Mouse (Mus musculus): ENCODE measurements at regions not wholly inside any gene's neighbourhood (a gene's known extent, or its start where the extent isn't known, plus 50 kb on each side); places are given as distances from the start of the nearest gene placed in this dataset.
A peak's percentile ranks its signal among the peaks of the same experiment; 100 is the strongest.

DNA sequence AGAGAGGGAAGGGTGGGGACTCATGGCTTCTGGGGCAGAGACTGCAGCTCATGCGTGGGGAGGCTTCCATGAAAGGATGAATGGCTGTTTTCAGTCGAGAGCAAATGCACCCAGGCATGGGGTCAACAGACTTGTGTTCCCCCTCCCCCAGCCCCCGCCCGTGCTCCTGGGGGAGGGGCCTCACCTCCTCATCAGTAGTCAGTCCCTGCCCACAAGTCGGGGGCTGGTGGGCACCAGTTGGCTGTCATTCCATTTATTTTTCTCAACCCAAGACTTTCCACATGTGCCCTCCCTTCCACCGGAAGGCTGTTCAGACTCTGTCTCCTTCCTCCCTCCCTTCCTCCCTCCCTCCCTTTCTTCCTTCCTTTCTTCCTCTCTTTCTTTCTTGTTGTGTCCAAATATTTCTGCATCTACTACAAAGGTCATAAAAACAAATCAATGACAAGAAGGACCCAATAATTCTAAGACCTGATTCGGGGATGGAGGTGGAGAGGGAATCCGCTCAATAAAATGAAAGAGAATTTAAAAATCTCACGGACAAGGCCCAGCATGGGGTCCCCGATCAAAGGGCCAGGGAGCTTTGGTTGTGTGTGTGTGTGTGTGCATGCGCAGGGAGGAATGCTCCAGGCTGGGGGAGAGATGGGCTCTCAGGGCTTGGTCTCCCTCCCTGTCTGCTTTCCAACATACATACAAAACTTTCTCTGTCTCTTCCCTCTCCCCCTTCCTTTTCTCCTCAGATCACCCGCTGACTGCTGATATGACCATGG is 57.7 kb downstream of the Rpl14 start:
- peaks cover 8% of the 10 kb centered on the region for H3K4me1 ChIP-seq (replicated peaks; ENCODE audit: low read depth, low read length)
- no peaks in the 10 kb centered on the region for H3K36me3 ChIP-seq (ENCODE audit: insufficient read depth, low read length)
- no peak overlapping the region for H3K4me3 ChIP-seq (replicated peaks; ENCODE audit: low read length)
- TF ChIP-seq NANOG (IDR thresholded peaks at IDR 0.05; ENCODE audit: borderline replicate concordance, low read length) (no peak), CTCF (conservative IDR thresholded peaks at IDR 0.05; ENCODE audit: low read length) (no peak), POU5F1 (IDR thresholded peaks at IDR 0.05; ENCODE audit: borderline replicate concordance, low read length) (no peak)
- peaks cover 50% of the 10 kb centered on the region for H3K9me3 ChIP-seq (ENCODE audit: low read length)
- no peaks in the 10 kb centered on the region for H3K27me3 ChIP-seq (ENCODE audit: insufficient read depth, low read length)

DNA sequence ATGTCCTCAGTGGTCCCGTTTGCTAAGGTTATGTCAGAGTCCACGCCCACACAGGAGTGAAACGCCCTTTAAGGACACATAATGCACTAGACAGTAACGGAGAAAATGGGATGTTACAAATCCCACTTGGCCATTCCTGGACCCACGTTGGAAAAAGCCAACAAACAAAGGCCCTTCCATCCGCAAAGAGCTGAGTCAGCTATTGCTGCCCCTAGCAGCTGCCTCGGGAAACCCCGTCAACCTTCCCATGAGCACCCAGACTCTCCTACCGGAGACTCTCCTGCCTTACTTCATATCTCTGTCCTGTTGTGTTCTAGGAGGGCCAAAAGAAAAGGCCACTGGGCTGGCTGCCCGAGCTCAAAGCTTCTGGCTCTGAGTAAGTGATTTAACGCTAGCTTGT is 58.4 kb downstream of the Rpl14 start:
- Histone ChIP-seq H3K36me3 (ENCODE audit: insufficient read depth, low read length) (no peaks in the 10 kb centered on the region), H3K4me1 (replicated peaks; ENCODE audit: low read depth, low read length) (peaks cover 8% of the 10 kb centered on the region), H3K4me3 (replicated peaks; ENCODE audit: low read length) (no peak overlapping the region), H3K9me3 (ENCODE audit: low read length) (peaks cover 50% of the 10 kb centered on the region), H3K27me3 (ENCODE audit: insufficient read depth, low read length) (no peaks in the 10 kb centered on the region)
- TF ChIP-seq NANOG (IDR thresholded peaks at IDR 0.05; ENCODE audit: borderline replicate concordance, low read length) (no peak), POU5F1 (IDR thresholded peaks at IDR 0.05; ENCODE audit: borderline replicate concordance, low read length) (no peak), CTCF (conservative IDR thresholded peaks at IDR 0.05; ENCODE audit: low read length) (no peak)

DNA sequence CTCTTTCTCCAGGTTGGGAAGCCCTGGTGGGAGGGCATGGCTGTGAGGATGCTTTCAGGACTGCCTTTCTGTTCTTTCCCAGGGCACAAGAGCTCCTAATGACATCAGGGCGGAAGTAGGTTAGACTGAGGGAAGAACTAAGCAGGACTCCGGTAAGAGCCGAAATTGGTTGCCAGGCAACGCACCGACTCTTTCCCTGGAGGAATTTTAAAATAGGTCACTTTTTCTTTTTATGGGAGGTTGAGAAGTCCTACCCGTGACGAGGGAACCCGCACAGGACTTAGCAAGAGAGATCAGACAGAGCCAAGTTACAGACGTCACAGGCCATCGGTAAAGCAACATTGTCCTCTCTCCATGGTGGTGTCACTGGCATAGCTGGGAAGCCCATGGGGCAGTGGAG is 61.6 kb downstream of the Rpl14 start:
- no peak for TF ChIP-seq CTCF (conservative IDR thresholded peaks at IDR 0.05; ENCODE audit: low read length)
- TF ChIP-seq NANOG (IDR thresholded peaks at IDR 0.05; ENCODE audit: borderline replicate concordance, low read length): no peak
- no peak for TF ChIP-seq POU5F1 (IDR thresholded peaks at IDR 0.05; ENCODE audit: borderline replicate concordance, low read length)
- Histone ChIP-seq H3K36me3 (ENCODE audit: insufficient read depth, low read length) (no peaks in the 10 kb centered on the region), H3K4me1 (replicated peaks; ENCODE audit: low read depth, low read length) (peaks cover 8% of the 10 kb centered on the region), H3K9me3 (ENCODE audit: low read length) (peaks cover 45% of the 10 kb centered on the region), H3K4me3 (replicated peaks; ENCODE audit: low read length) (no peak overlapping the region), H3K27me3 (ENCODE audit: insufficient read depth, low read length) (no peaks in the 10 kb centered on the region)

DNA sequence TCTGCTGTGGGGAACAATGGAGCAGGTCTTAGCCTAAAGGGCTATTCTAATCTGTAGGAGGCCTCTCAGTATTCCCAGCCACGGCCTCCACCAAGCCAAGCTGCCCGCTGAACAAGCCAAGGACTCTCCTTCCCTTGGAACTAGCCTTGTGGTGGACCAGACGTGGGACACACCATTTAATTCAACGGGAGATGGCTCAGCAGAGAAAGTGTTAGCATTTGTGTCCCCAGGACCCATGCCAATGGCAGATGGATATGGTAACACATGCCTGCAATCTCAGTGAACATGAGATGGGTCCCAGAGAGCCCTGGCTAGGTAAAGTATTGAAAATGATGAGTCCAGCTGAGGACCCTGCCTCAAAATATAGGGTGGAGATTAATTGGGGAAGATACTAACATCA is 71.4 kb downstream of the Rpl14 start:
- H3K4me3 ChIP-seq (replicated peaks; ENCODE audit: low read length): no peak overlapping the region
- H3K9me3 ChIP-seq (ENCODE audit: low read length): peaks cover 32% of the 10 kb centered on the region
- H3K27me3 ChIP-seq (ENCODE audit: insufficient read depth, low read length): no peaks in the 10 kb centered on the region
- H3K4me1 ChIP-seq (replicated peaks; ENCODE audit: low read depth, low read length): no peaks in the 10 kb centered on the region
- H3K36me3 ChIP-seq (ENCODE audit: insufficient read depth, low read length): no peaks in the 10 kb centered on the region
- TF ChIP-seq NANOG (IDR thresholded peaks at IDR 0.05; ENCODE audit: borderline replicate concordance, low read length) (no peak), POU5F1 (IDR thresholded peaks at IDR 0.05; ENCODE audit: borderline replicate concordance, low read length) (no peak), CTCF (conservative IDR thresholded peaks at IDR 0.05; ENCODE audit: low read length) (no peak)

DNA sequence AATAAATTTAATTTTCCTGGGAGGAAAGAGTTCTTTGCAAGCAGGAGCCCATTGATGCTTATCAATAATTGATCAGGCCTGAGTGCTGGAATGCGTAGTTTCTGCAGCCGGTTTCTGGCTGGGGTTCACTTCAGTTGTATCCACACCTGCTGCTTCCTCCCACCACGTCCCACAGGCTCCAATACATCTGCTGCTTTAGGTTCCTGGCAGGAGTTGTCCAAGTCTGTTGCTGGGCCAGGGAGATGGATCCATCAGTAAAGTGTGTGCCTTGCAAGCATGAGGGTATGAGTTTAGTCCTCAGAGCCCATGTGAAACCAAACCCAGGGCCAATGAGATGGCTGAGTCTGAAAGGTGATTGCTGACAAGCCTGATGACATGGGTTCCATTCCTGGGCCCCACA is 72.1 kb downstream of the Rpl14 start:
- no peak for TF ChIP-seq CTCF (conservative IDR thresholded peaks at IDR 0.05; ENCODE audit: low read length)
- no peak for TF ChIP-seq POU5F1 (IDR thresholded peaks at IDR 0.05; ENCODE audit: borderline replicate concordance, low read length)
- TF ChIP-seq NANOG (IDR thresholded peaks at IDR 0.05; ENCODE audit: borderline replicate concordance, low read length): no peak
- no peak overlapping the region for H3K4me3 ChIP-seq (replicated peaks; ENCODE audit: low read length)
- H3K36me3 ChIP-seq (ENCODE audit: insufficient read depth, low read length): no peaks in the 10 kb centered on the region
- peaks cover 32% of the 10 kb centered on the region for H3K9me3 ChIP-seq (ENCODE audit: low read length)
- no peaks in the 10 kb centered on the region for H3K4me1 ChIP-seq (replicated peaks; ENCODE audit: low read depth, low read length)
- no peaks in the 10 kb centered on the region for H3K27me3 ChIP-seq (ENCODE audit: insufficient read depth, low read length)

DNA sequence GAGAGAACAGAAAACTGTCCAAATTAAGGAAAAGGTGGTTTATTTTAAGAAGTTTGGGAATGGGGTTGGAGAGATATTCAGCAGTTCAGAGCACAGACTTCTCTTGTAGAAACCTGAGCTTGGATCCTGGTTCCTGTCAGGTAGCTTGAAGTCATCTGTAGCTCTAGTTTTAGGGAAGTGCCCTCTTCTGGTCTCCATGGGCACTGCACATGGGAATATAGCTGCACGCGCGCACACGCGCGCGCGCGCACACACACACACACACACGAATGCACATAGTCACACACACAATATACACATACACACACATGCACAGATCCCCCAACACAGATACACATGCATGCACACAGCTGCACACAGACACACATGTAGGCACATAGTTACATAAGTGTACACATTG is 74.5 kb downstream of the Rpl14 start:
- H3K9me3 ChIP-seq (ENCODE audit: low read length): peaks cover 32% of the 10 kb centered on the region
- H3K4me1 ChIP-seq (replicated peaks; ENCODE audit: low read depth, low read length): no peaks in the 10 kb centered on the region
- TF ChIP-seq NANOG (IDR thresholded peaks at IDR 0.05; ENCODE audit: borderline replicate concordance, low read length): no peak
- TF ChIP-seq CTCF (conservative IDR thresholded peaks at IDR 0.05; ENCODE audit: low read length): peak; percentile 23; the same call in 1 of the 2 replicates
- no peak for TF ChIP-seq POU5F1 (IDR thresholded peaks at IDR 0.05; ENCODE audit: borderline replicate concordance, low read length)
- H3K36me3 ChIP-seq (ENCODE audit: insufficient read depth, low read length): no peaks in the 10 kb centered on the region
- no peaks in the 10 kb centered on the region for H3K27me3 ChIP-seq (ENCODE audit: insufficient read depth, low read length)
- H3K4me3 ChIP-seq (replicated peaks; ENCODE audit: low read length): no peak overlapping the region

DNA sequence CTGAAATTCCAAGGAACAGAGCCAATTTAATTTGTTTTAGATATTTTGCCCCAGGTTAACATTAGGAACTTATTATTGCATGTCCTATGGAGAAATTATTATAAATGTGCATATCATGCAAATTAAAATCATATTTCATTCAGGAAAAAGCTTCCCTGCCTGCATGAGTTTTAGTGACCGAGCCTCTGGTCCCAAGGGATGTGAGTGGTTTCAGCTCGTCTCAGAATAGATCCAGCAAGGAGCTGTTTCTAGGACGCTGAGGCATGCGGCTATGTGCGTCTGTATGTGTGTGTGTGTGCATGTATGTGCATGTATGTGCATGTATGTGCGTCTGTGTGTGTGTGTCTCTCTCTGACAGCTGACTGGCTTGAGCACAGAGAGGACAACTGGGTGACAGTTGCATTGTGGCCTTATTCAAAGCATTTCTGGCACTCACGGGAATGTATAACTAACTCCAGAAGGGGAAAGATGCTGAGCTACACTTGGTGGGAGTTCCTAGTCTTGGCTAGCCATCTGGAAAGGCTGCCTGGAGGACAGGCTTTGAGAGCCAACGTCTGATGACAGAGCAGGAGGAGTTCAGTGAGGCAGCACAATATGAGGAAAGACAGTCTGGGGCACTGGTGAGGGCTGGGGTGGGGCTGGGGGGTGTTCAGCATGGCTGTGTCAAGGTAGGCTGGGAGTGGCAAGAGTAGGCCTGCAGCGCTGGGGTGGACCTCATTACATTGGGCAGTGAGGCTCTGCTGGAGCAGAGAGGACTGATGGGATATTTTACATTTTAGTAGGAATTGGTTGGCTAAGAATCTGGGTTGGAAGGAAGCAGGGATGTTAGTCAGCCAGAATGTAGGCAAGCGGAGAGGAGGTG is 75.8 kb downstream of the Rpl14 start:
- TF ChIP-seq POU5F1 (IDR thresholded peaks at IDR 0.05; ENCODE audit: borderline replicate concordance, low read length): no peak
- no peak for TF ChIP-seq CTCF (conservative IDR thresholded peaks at IDR 0.05; ENCODE audit: low read length)
- TF ChIP-seq NANOG (IDR thresholded peaks at IDR 0.05; ENCODE audit: borderline replicate concordance, low read length): no peak
- H3K9me3 ChIP-seq (ENCODE audit: low read length): peaks cover 21% of the 10 kb centered on the region
- H3K36me3 ChIP-seq (ENCODE audit: insufficient read depth, low read length): no peaks in the 10 kb centered on the region
- no peaks in the 10 kb centered on the region for H3K27me3 ChIP-seq (ENCODE audit: insufficient read depth, low read length)
- H3K4me3 ChIP-seq (replicated peaks; ENCODE audit: low read length): no peak overlapping the region
- no peaks in the 10 kb centered on the region for H3K4me1 ChIP-seq (replicated peaks; ENCODE audit: low read depth, low read length)

DNA sequence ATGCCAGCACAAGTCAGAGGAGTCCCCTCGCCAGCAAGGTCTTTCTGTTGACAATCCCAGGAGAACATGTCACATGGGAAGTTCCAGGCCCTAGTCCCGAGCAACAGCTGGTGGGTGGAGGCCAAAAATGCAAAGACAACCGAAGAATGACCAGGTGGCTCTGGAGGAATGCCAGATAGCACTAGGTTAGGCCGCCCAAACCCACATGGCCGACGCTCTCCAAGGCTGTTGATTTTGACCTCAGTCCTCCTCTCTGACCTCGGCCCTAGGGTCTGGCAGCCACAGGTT is 76.4 kb downstream of the Rpl14 start:
- H3K9me3 ChIP-seq (ENCODE audit: low read length): peaks cover 15% of the 10 kb centered on the region
- no peak overlapping the region for H3K4me3 ChIP-seq (replicated peaks; ENCODE audit: low read length)
- no peaks in the 10 kb centered on the region for H3K4me1 ChIP-seq (replicated peaks; ENCODE audit: low read depth, low read length)
- H3K27me3 ChIP-seq (ENCODE audit: insufficient read depth, low read length): no peaks in the 10 kb centered on the region
- H3K36me3 ChIP-seq (ENCODE audit: insufficient read depth, low read length): no peaks in the 10 kb centered on the region
- TF ChIP-seq NANOG (IDR thresholded peaks at IDR 0.05; ENCODE audit: borderline replicate concordance, low read length) (no peak), CTCF (conservative IDR thresholded peaks at IDR 0.05; ENCODE audit: low read length) (no peak), POU5F1 (IDR thresholded peaks at IDR 0.05; ENCODE audit: borderline replicate concordance, low read length) (no peak)

Data from E14TG2a.4 (cell line).